Mouse (Mus musculus): ENCODE measurements around the gene Btbd9.

The Btbd9 gene

DNA sequence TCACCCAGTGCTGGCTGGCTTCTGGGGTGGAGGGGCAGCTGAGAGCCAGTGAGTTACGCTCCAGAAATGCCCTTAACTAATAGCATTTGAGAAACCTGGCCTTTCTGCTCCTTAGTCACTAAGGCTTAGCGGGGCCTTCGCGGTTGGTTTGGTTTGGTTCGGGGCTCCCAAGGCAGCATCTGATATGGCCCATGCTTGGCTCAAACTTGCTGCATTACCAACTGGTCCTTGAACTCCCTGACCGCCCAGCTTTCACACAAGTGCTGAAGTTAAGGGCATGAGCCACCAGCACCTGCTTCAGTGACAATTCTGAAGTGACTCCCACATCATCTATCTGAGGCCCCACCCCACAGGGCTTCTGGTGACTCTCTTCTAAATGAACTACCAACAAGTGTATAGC, 28.0 kb upstream of the Btbd9 start:
- no peak for DNase-seq (ENCODE audit: extremely low read depth, low read depth, low spot score)

GRCm38 (mm10) chr17:30602175-30602574, 25.9 kb upstream of the Btbd9 start:
- DNase-seq (ENCODE audit: extremely low read depth, low read depth, low spot score): no peak

- no peak for DNase-seq (ENCODE audit: extremely low read depth, low read depth, low spot score)
Observed at GRCm38 (mm10) chr17:30598300-30598699, 22.0 kb upstream of the Btbd9 start.

GRCm38 (mm10) chr17:30597786-30598185, 21.5 kb upstream of the Btbd9 start:
- DNase-seq (ENCODE audit: extremely low read depth, low read depth, low spot score): no peak

DNA sequence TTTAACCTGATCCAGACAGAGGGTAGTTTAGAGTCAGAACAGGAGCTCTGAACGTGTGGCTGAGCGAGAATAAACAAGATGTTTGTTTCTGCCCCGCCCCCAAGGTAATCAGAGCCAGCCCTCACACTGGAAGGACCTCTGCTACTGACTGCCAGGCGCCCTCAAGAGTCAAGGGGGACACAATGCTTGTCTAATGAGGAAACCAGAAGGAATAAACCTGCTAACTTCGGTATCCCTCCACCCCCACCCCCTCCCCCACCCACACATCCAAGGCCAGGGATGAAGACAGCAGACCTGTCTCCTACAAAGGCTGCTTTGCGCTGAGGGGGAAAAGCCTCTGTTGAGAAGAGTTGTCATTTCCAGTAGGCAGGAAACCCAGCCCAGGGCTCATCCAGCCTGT, 18.6 kb upstream of the Btbd9 start:
- no peak for DNase-seq (ENCODE audit: extremely low read depth, low read depth, low spot score)

GRCm38 (mm10) chr17:30594407-30594806, 18.1 kb upstream of the Btbd9 start:
- no peak for DNase-seq (ENCODE audit: extremely low read depth, low read depth, low spot score)

DNA sequence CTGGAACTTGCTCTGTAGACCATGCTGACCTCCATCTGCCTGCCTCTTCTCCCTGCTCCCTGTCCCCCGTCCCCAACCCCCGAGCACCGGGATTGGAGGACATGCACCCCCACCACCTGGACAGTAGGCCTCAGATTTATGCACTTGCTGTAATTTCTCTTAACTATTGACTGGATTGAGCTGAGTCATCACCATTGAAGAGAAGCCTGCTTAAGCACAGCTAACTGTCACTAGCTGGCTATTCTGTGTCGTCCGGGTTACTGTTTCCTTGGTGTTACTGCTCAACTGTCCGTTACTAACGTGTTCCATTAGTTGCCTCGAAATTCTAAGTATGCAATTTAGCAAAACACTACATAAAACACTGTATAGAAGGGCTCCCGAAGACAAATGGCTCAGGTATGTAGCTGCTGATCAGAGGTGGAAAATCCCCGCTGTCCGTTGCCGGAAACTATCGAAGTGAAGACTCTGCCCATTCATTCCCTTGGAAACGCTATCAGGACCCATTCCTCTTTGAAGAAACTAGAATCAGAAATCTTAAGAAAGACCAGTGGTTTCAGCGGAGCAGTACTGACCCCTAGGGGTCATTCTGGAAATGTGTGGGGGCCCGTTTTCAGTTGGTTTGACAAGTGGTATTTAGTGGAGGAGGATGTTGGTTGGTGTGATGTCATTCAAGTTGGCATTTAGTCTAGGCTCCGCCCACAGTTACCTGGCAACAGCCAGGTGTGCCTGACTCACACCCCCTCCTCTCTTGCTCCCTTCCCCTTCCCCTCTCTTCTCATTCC, 14.3 kb upstream of the Btbd9 start:
- no peak for DNase-seq (ENCODE audit: extremely low read depth, low read depth, low spot score)

GRCm38 (mm10) chr17:30583258-30584001, 7.1 kb upstream of the Btbd9 start:
- no peak for DNase-seq (ENCODE audit: extremely low read depth, low read depth, low spot score)

GRCm38 (mm10) chr17:30582313-30582712, 6.0 kb upstream of the Btbd9 start:
- no peak for DNase-seq (ENCODE audit: extremely low read depth, low read depth, low spot score)

- DNase-seq (ENCODE audit: extremely low read depth, low read depth, low spot score): no peak
Observed at GRCm38 (mm10) chr17:30581201-30581600, 4.9 kb upstream of the Btbd9 start.

DNA sequence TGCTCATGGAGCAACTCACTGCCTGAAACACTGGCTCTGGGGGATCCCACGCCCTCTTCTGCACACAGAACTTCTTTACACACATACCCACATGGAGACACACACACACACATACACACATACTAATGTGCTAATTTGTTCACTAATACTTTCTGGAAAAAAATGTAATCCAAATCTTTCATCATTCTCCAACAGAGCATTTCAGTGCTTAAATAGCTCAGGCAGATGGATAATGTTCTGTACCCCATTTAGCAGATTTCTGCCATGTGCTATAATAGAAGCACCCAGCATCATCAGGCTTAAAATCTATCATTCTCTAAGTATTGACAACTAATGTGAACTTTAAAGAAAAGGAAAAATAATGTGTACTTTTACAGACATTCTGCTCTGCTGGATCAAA, 4.5 kb upstream of the Btbd9 start:
- DNase-seq (ENCODE audit: extremely low read depth, low read depth, low spot score): no peak

DNA sequence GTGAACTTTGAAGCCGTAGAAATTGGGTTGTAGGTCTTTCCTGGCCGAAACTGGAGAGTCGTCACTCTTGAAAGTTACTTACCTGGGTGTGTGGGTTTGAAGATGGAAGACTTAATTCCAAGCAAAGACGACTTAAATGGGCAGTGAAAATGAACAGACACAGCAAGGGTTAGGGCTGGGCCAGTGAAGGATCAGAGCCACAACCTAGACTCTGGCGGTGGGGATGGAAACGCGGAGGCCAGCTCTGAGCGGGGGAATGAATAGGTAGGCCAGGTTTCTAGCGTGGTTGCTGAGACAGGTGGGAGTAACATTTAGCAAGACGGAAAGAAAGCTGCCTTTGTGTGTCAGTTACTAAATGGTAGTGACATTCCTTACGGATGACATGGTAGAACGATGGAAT, 658 bp upstream of the Btbd9 start:
- no peak for DNase-seq (ENCODE audit: extremely low read depth, low read depth, low spot score)

DNA sequence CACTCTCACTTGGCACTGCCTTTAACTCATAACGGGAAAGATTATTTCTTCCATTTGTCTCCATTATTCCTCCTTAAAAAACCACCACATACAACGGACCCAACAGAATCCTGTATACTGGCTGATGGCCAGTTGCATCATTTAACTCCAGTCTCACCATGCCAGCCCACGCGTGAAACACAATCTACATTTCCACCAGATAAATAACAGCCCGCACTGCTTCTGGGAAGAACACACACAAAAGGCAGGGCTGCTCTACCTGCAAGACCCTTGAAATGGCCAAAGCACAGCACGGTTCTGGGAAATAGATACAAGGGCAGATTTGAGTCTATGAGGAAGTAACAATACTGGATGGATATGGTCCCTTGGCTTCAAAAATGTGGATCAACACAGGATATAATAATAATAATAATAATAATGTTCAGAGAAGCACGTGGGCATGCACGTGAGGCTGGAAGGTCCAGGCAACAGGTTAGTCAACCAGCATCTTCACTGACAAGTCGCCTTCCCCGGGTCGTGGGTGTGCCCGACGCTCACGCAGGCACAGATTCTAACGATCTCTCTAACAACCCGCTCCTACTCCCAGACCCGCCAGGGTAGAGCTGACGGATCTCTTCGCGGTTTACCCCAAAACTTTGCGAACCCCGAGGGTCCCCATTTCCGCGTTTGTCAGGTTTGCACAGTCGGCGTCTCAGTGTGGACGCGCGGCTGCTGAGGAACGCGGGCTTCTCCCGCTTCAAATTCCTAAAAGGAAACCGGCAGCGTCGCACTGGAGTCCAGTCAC, 975 bp downstream of the Btbd9 start:
- no peak for DNase-seq (ENCODE audit: extremely low read depth, low read depth, low spot score)

DNA sequence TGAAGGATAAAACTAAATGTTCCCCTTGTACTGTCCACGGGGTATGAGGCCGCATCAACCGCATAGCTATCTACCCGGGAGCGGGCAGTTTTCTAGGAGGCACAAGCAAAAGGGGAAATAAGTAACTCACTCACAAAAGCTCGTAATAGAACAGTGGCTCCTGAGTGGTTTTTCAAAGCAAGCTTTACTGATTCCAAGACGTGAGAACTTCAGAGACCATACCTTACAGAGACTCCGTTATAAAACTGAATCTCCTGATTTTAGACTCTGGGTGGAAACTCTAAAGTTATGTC, 1.6 kb downstream of the Btbd9 start:
- DNase-seq (ENCODE audit: extremely low read depth, low read depth, low spot score): no peak

- DNase-seq (ENCODE audit: extremely low read depth, low read depth, low spot score): no peak
Observed at GRCm38 (mm10) chr17:30573990-30574782, 2.1 kb downstream of the Btbd9 start.

GRCm38 (mm10) chr17:30570971-30571370, 5.3 kb downstream of the Btbd9 start:
- no peak for DNase-seq (ENCODE audit: extremely low read depth, low read depth, low spot score)

DNA sequence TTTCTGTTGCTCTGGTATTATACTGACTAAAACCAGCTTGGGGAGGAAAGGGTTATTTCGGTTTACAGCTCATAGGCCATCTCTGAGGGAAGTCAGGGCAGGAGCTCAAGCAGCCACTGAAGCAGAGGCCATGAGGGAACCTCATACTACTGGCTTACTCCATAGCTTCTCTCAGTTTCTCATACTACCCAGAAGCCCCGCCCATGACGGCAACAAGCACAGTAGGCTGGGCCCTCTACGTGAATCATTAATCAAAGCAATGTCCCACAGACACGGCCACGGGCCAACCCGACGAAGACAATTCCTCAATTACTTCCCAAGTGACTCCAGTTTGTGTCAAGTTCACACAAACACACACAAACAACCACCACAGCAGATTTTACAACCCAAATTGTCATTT, 6.1 kb downstream of the Btbd9 start:
- no peak for DNase-seq (ENCODE audit: extremely low read depth, low read depth, low spot score)

DNA sequence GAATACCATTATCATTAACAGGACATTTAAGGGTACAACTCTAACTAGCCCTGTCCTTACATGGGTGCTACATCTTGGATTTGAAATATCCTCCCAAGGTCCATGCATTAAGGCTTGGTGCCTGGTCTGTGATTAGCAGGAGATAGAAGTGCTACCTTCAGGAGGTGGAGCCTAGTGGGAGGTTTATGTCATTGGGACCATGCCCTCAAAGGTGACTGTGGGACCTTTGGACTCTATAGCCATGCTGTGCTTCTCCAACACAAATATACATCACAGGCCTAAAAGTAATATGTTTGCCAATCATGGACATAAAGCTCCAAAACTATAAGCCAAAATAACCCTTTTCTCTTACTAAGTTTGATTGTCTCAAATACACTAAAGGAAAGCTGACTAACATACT, 7.8 kb downstream of the Btbd9 start:
- no peak for DNase-seq (ENCODE audit: extremely low read depth, low read depth, low spot score)

- no peak for DNase-seq (ENCODE audit: extremely low read depth, low read depth, low spot score)
Observed at GRCm38 (mm10) chr17:30564971-30565370, 11.3 kb downstream of the Btbd9 start.

- no peak for DNase-seq (ENCODE audit: extremely low read depth, low read depth, low spot score)
Observed at GRCm38 (mm10) chr17:30564407-30564806, 11.9 kb downstream of the Btbd9 start.

DNA sequence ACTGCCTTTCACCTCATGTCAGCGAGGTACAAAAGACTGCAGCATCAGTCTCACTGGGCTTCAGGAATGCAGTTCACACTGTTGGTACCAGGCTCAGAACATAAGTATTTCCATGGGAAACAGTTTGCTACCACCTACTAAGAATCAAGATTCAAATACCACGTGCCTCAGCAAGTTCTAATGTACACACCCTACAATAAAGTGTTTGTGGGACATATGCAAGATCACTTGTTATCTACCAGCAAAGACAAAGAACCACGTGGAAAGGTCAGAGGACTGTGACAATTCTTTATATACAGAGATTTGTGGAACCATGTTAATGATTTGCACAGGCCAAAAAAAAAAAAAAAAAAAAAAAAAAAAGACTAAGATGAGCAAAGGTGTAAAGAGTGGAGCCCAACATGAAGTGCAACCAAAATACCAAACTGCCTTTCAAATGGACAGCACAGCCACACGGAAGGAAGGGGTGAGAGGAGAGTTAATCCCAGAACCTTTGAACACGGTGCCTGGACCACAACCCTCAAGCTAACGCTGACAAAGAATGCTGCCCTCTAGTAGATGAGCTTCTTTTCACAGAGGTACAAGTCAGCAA, 12.7 kb downstream of the Btbd9 start:
- DNase-seq (ENCODE audit: extremely low read depth, low read depth, low spot score): no peak
